Mouse (Mus musculus): ENCODE measurements around the gene 4930453N24Rik.

Gene 4930453N24Rik

DNA sequence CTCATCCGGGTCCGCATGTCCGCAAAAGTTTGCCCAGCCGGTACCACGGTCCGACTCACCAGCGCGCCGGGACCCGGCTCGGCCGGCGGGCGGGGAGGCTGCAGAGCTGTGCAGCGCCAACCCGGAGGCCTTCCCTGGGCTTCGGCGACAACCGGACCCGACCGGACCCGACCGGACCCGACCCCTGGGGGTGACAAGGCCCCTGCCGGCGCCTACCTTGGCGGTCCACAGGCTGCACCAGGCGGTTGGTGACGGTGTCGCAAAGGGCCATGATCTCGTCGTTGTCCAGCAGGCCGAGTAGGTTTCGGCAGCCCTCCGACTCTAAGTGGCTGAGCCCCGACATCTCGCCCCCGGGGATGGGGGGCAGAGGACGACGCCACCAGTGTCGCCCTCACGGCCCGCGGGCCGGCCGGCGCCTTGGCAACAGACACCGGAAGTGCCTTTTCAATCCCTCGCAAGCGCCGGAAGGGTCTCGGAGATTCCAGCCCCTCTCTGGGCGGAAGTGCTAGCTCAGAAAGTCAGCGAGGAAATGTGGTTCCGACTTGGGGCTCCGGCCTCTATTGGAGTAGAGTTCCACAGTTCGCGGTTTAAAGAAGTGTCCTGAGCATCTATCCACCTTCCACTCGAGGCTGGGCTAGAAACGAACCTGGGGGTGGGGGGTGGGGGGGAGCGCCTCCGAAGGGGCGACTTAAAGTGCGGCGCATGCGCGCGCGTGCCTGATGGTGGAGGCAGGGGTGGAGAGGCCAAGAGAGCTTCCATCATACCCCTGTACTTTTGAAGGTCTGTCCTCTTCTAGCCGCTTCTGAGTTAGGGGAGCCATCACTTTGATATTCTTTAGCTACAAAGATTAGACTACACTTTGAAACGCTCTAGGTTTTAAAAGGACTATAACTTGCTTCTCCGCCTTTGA, at the start of gene 4930453N24Rik:
4930453N24Rik (minus strand) TSS at position 641 of the 910 bp plus-strand sequence.
- DNase-seq: peak; percentile 83 to 88

- DNase-seq: no peak
These were observed 46.3 kb upstream of the 4930453N24Rik start for GRCm38 (mm10) chr16:64817094-64817765.

- no peak for DNase-seq
These were observed 32.1 kb upstream of the 4930453N24Rik start for GRCm38 (mm10) chr16:64803041-64803440.

- DNase-seq: no peak
These were observed 30.7 kb upstream of the 4930453N24Rik start for GRCm38 (mm10) chr16:64801638-64802037.

- DNase-seq: no peak
These were observed 29.4 kb upstream of the 4930453N24Rik start for GRCm38 (mm10) chr16:64800393-64800792.

GRCm38 (mm10) chr16:64794802-64795201, 23.8 kb upstream of the 4930453N24Rik start:
- no peak for DNase-seq

DNA sequence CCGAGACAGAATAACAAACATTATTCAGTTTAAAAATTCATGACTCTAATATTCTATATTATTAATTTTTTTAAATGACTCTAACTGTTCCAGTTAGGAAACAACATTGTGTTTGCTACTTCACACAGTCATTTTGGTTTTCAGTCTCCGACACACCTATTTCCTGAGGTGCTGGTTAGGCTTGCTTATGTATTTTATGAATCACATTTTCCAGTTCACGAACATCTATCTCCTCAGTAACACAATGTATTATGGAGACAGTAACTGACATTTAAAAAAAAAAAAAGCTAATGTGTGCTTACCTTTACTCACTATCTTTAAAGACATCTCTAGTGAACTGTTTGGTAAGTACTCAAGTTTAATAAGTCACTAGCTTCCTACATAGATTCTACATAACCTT, 18.7 kb upstream of the 4930453N24Rik start:
- no peak for DNase-seq

GRCm38 (mm10) chr16:64775516-64775915, 4.6 kb upstream of the 4930453N24Rik start:
- no peak for DNase-seq

- DNase-seq: no peak
These were observed 464 bp upstream of the 4930453N24Rik start for GRCm38 (mm10) chr16:64771431-64771818.

- no peak for DNase-seq
These were observed 4.2 kb downstream of the 4930453N24Rik start for GRCm38 (mm10) chr16:64766696-64767300.

GRCm38 (mm10) chr16:64759245-64759626, 11.7 kb downstream of the 4930453N24Rik start:
- no peak for DNase-seq

GRCm38 (mm10) chr16:64758561-64759244, 12.3 kb downstream of the 4930453N24Rik start:
- peak in 1 of 2 experiments; percentile 56 for DNase-seq

GRCm38 (mm10) chr16:64757666-64758400, 13.1 kb downstream of the 4930453N24Rik start:
- peak; percentile 55 to 75 for DNase-seq

GRCm38 (mm10) chr16:64756321-64756720, 14.6 kb downstream of the 4930453N24Rik start:
- no peak for DNase-seq

- DNase-seq: peak in 1 of 2 experiments; percentile 19
These were observed 16.2 kb downstream of the 4930453N24Rik start for GRCm38 (mm10) chr16:64754743-64755139.

DNA sequence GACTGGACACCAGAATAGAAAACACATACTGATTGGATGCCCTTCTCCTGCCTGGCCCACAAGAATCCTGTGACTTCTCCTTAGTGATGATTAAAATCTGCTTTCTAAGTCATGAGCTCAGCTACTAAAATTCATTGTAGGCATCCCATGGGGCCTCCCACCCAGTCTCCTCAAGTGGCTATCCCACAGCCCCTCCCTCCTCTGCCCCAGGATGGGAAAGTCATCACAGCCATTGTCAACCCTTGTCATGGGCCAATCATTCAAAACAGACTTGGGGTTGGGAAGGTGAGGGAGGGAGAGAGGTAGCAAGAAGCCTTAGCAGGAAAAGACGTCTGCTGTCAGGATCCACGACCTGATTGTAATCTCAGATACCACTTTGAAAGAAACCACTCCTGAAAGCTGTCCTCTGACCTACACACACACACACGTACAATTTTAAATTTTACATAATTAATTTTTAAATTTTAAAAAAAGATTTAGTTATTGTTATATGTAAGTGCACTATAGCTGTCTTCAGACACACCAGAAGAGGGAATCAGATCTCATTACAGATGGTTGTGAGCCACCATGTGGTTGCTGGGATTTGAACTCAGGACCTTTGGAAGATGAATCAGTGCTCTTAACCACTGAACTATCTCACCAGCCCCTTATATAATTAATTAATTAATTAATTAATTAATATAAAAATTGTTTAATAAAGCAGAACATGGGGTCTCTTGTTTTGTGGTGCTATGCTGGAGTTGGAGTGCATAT, 16.8 kb downstream of the 4930453N24Rik start:
- no peak for DNase-seq

GRCm38 (mm10) chr16:64748237-64748636, 22.7 kb downstream of the 4930453N24Rik start:
- peak; percentile 22 to 41 for DNase-seq

DNA sequence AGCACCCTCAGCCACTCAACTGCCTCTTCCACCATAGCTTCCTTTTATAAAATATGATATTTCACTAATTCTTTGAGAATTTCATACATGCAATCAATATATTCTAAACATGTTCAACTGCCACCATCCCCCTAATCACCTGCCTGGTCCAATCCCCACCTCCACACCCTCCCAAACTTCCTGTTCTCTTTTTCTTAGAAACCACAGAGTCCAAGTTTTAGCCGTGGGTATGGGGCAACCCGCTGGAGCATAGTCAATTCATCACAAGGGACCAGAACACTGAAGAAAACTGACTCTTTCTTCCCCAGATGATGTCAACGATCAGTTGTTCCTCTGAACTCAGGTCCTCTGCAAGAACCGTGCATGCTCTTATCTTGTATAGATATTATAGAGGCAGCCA, 25.9 kb downstream of the 4930453N24Rik start:
- DNase-seq: no peak

GRCm38 (mm10) chr16:64737289-64737688, 33.7 kb downstream of the 4930453N24Rik start:
- no peak for DNase-seq

- no peak for DNase-seq
These were observed 47.5 kb downstream of the 4930453N24Rik start for GRCm38 (mm10) chr16:64723273-64724057.
